Mouse (Mus musculus): ENCODE measurements around the gene Irgm2.
"Not testable (repeated sequence)": the region's sequence is repeated elsewhere in the genome, so short reads cannot be mapped to it uniquely, and the experiment has no call there.

Irgm2 gene

GRCm38 (mm10) chr11:58199229-58200037, at the start of gene Irgm2, which contains the start of gene Igtp:
Gene Irgm2 (plus strand): TSS chr11:58199618.
Gene Igtp (plus strand): TSS chr11:58199556.
- DNase-seq, result peak; percentile 22 to 29

GRCm38 (mm10) chr11:58155458-58155857, 44.0 kb upstream of the Irgm2 start:
- no peak for DNase-seq

GRCm38 (mm10) chr11:58156871-58157270, 42.5 kb upstream of the Irgm2 start:
- DNase-seq, result no peak

GRCm38 (mm10) chr11:58165072-58165471, 34.3 kb upstream of the Irgm2 start:
- no peak for DNase-seq

- DNase-seq, result peak in 1 of 2 experiments; percentile 8
These were observed 31.6 kb upstream of the Irgm2 start for GRCm38 (mm10) chr11:58167822-58168166.

- peak; percentile 86 to 89 for DNase-seq
These were observed 31.1 kb upstream of the Irgm2 start, which contains the start of gene Gemin5 for GRCm38 (mm10) chr11:58168167-58168915. Gene Gemin5 (minus strand): TSS chr11:58168539.

- no peak for DNase-seq
These were observed 29.8 kb upstream of the Irgm2 start for GRCm38 (mm10) chr11:58169666-58170065.

- DNase-seq, result peak; percentile 95 to 98
These were observed 27.8 kb upstream of the Irgm2 start, which contains the start of gene Mrpl22 for GRCm38 (mm10) chr11:58171459-58172091. Gene Mrpl22 (plus strand): TSS chr11:58171661.

- DNase-seq, result peak; percentile 65 to 83
These were observed 19.9 kb upstream of the Irgm2 start for GRCm38 (mm10) chr11:58179563-58179962.

- DNase-seq, result not testable (repeated sequence)
These were observed 19.4 kb upstream of the Irgm2 start for GRCm38 (mm10) chr11:58179986-58180385.

- no peak for DNase-seq
These were observed 18.7 kb upstream of the Irgm2 start for GRCm38 (mm10) chr11:58180756-58181155.

- DNase-seq, result no peak
These were observed 15.8 kb upstream of the Irgm2 start for GRCm38 (mm10) chr11:58183579-58183978.

GRCm38 (mm10) chr11:58189675-58190074, 9.7 kb upstream of the Irgm2 start:
- no peak for DNase-seq

GRCm38 (mm10) chr11:58193326-58193725, 6.1 kb upstream of the Irgm2 start:
- peak in 1 of 2 experiments; percentile 20 for DNase-seq

- no peak for DNase-seq
These were observed 5.4 kb upstream of the Irgm2 start for GRCm38 (mm10) chr11:58193860-58194520.

- DNase-seq, result no peak
These were observed 755 bp upstream of the Irgm2 start for GRCm38 (mm10) chr11:58198663-58199062.

GRCm38 (mm10) chr11:58200226-58200625, 808 bp downstream of the Irgm2 start:
- no peak for DNase-seq

GRCm38 (mm10) chr11:58201052-58201451, 1.6 kb downstream of the Irgm2 start:
- DNase-seq, result no peak

GRCm38 (mm10) chr11:58210321-58210886, 11.0 kb downstream of the Irgm2 start:
- DNase-seq, result no peak

- no peak for DNase-seq
These were observed 11.8 kb downstream of the Irgm2 start for GRCm38 (mm10) chr11:58211062-58211681.

GRCm38 (mm10) chr11:58211682-58212067, 12.3 kb downstream of the Irgm2 start:
- no peak for DNase-seq
